Comparison of ENCODE assay signal across 8 mouse cellular contexts in the genomic region with DNA sequence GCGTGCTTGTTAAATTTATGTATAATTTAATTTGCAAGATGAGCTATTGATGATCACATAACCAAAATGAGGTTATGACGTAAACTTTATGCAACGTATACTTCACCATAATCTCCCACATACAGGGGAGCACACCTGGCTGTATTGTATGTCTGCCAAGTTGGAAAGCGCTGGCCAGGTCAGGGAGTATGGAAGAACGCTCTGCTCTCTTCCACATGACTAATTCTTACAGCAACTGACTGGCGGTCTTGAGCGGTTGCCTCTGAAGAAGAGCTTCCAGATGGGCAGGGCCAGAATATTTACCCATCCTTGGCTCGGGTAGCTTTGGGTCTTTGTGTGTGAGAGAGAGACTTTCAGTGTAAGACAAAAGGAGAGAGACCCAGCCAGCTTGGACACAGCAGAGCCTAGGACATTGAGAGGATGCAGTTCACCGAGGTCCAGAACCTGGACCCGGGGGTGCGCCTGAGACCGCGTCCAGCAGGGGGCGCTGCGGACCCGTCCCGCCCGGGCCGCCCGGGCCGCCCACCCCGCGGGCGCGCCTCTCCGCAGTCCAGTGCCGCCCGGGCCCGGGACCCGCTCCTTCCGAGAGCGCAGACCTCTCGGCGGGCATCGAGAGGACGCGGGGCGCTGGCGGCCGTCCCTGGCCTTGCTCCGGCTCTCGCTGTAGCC. TPM values are rescaled to one million over a fixed set of nuclear protein-coding genes. Genes with fewer than 3 reads are reported as not detected.
DNase-seq lines count a peak whose midpoint lies in the region; ATAC-seq and TF ChIP-seq lines count a peak whose summit lies in the region.

A gene (plus strand): TSS at position 543 of the 669 bp plus-strand sequence.

- H3K4me2 ChIP-seq in hindbrain, embryonic 14.5 days (replicated peaks) = peak within 1 kb of the TSS; percentile 95

- DNase-seq in Muller cell, postnatal 12 days (ENCODE audit: inconsistent ontology term) = peak; percentile 86
- peak; percentile 85 to 87 for DNase-seq in cerebellum, postnatal 14 days
- DNase-seq in gastrocnemius, adult 2 months = peak; percentile 91
- DNase-seq in hindbrain, embryonic 14.5 days (ENCODE audit: low spot score) = peak; percentile 80
- DNase-seq in left cerebral cortex, adult 2 months (ENCODE audit: extremely low spot score in 1 of 2, low spot score in 2 of 2) = peak; percentile 68 to 74
- peak; percentile 57 to 60 for DNase-seq in right cerebral cortex, adult 2 months (ENCODE audit: low spot score in 2 of 2)
- DNase-seq in urinary bladder, adult 2 months (ENCODE audit: low spot score) = peak; percentile 80

- peak within 1 kb of the TSS; percentile 84 for H3K27ac ChIP-seq in gastrocnemius, adult 2 months
- H3K27ac ChIP-seq in hindbrain, embryonic 14.5 days = no peak within 1 kb of the TSS
- no peak within 1 kb of the TSS for H3K27ac ChIP-seq in left cerebral cortex, adult 2 months
- no peak within 1 kb of the TSS for H3K27ac ChIP-seq in macrophage

- H3K36me3 ChIP-seq in hindbrain, embryonic 14.5 days (replicated peaks; ENCODE audit: control insufficient read depth, insufficient read depth) = no peaks in the 10 kb centered on the region
- H3K36me3 ChIP-seq in macrophage (ENCODE audit: inconsistent target) = no peaks in the 10 kb centered on the region

- intact Hi-C loops in gastrocnemius, adult 2 months (cut with DNase I) = loop anchor here (1.0 to 5.0 kb wide), 3 partner anchors 76 to 303 kb away; no protein-coding TSS in a partner anchor
- intact Hi-C loops in left cerebral cortex, adult 2 months (cut with DNase I) = loop anchor here (1.0 kb wide), 2 partner anchors 264 to 302 kb away; no protein-coding TSS in a partner anchor

- H3K4me3 ChIP-seq in gastrocnemius, adult 2 months = peak within 1 kb of the TSS; percentile 88
- H3K4me3 ChIP-seq in hindbrain, embryonic 14.5 days (replicated peaks; ENCODE audit: low read length) = peak within 1 kb of the TSS; percentile 69
- H3K4me3 ChIP-seq in left cerebral cortex, adult 2 months = peak within 1 kb of the TSS; percentile 51
- no peak within 1 kb of the TSS for H3K4me3 ChIP-seq in macrophage (ENCODE audit: inconsistent target)

- TF ChIP-seq CTCF in gastrocnemius, adult 2 months (IDR thresholded peaks at IDR 0.05) = peak; percentile 98; the same call in 1 of the 2 replicates
- TF ChIP-seq CTCF in left cerebral cortex, adult 2 months (IDR thresholded peaks at IDR 0.05) = peak; percentile 87

- no peaks in the 10 kb centered on the region for H3K79me2 ChIP-seq in macrophage (ENCODE audit: inconsistent target)

- peak within 1 kb of the TSS; percentile 77 for H3K9ac ChIP-seq in hindbrain, embryonic 14.5 days

- peak; percentile 87 for ATAC-seq in hindbrain, embryonic 14.5 days (ENCODE audit: low FRiP score)

- H3K9me3 ChIP-seq in hindbrain, embryonic 14.5 days (ENCODE audit: control insufficient read depth, low read length) = no peaks in the 10 kb centered on the region

- H3K27me3 ChIP-seq in hindbrain, embryonic 14.5 days (ENCODE audit: control insufficient read depth, insufficient read depth, low read length) = peaks cover 22% of the 10 kb centered on the region

- H3K4me1 ChIP-seq in hindbrain, embryonic 14.5 days (replicated peaks; ENCODE audit: control insufficient read depth, insufficient read depth, low read length) = peaks cover 9% of the 10 kb centered on the region; the same call in 1 of the 2 replicates

- 15% methylated on average over 32 of the region's 42 CpGs for WGBS in hindbrain, embryonic 14.5 days
- WGBS in macrophage (ENCODE audit: missing documents) = 14% methylated on average over 37 of the region's 42 CpGs

RNA-seq across cellular contexts. Expression of the gene that starts here (rescaled TPM):
- 1 to 10 TPM; 3.0 to 5.7 TPM for total RNA-seq in gastrocnemius, adult 2 months (2021)
- polyA plus RNA-seq in hindbrain, embryonic 14.5 days (2014; fragmentation: Nextera tagmentation; extraction: Ambion mirVana) = 2.7 and 4.4 TPM in 2 replicates
- total RNA-seq in left cerebral cortex, adult 2 months (2021) = 1 to 10 TPM; 8.2 to 8.3 TPM
- 100 to 1,000 TPM in 1 of 26 experiments, 10 to 100 TPM in 25; 26.4 to 213 (median 44.6) TPM for total RNA-seq in macrophage (2018; cell fraction: chromatin; rRNA removed)
- total RNA-seq in macrophage (2018; cell fraction: cytosol; rRNA removed) = 1 to 10 TPM; 2.3 to 8.3 (median 5.1) TPM
- 10 to 100 TPM in 23 of 26 experiments, 1 to 10 TPM in 3; 5.3 to 29.7 (median 17.8) TPM for total RNA-seq in macrophage (2018; cell fraction: nucleus; rRNA removed)
- 3.7 to 12.3 TPM (median 8.4 TPM) in 3 replicates for polyA plus RNA-seq in macrophage (2018)
- 26.3 and 36.2 TPM in 2 replicates for polyA plus RNA-seq in urinary bladder, adult 2 months (2012; rRNA removed)
